Mouse (Mus musculus) spleen, adult 2 months (tissue): Measurements from ENCODE around the gene Timm8b.

Source experiments
- CTCF ChIP-seq: fragments of 200-500 bp; IDR thresholded peaks from 2 replicates; pipeline ENCODE4 v1.5.1; 2011; ENCODE audit warnings: mild to moderate bottlenecking, inconsistent platforms; ENCODE audit not compliant: insufficient read depth, insufficient read length, insufficient replicate concordance; ENCODE audit errors: extremely low read depth
- POLR2A ChIP-seq: fragments of 200-500 bp; IDR thresholded peaks from 2 replicates; pipeline ENCODE4 v1.6.1; 2011; ENCODE audit warnings: low read depth, low read length, inconsistent platforms

DNA sequence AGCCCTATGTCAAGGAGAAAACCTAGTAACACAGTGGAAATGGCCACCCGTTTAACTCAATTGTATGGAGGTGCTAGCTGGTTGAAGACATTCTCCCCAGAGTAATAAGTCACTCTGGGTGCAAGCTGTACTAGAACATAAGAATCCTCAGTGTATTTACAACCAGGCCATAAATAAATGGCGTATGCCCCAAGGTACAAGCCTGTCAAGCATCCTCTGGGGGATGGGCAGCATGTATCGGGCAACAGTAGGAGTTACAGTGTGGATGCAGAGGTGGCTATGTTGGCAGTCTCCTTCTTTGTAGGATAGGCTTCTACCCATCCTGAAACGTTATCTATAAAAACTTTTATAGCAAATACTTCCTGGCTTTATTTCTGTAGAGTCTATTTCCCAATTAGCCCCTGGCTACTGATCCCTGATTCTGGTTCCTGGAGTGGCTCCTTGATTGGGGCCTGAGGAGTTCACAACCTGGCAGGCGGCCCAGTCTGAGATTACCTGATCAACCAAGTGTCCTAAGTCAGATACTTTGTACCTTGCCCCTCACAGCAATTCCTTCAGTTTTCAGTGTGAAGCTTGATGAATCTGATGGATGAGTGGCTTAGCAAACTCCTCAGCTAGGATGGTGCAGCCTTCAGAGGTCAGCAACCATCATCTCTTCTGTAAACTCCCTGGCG, 18.4 kb upstream of the Timm8b start:
- TF ChIP-seq POLR2A (no peak), CTCF (no peak)
